Mouse (Mus musculus): ENCODE measurements around the gene Rsf1. TPM values are rescaled to one million over a fixed set of nuclear protein-coding genes. Genes with fewer than 3 reads are reported as not detected.

Rsf1 gene
- total RNA-seq, 4 experiments from 2014 or later = 43.2 to 49.0 (median 45.6) TPM

GRCm38 (mm10) chr7:97723646-97724538, 144.2 kb downstream of the Rsf1 start:
- no peak for DNase-seq (ENCODE audit: low spot score in 2 of 2)

GRCm38 (mm10) chr7:97725401-97725800, 145.7 kb downstream of the Rsf1 start:
- no peak for DNase-seq (ENCODE audit: low spot score in 2 of 2)

GRCm38 (mm10) chr7:97726080-97726479, 146.4 kb downstream of the Rsf1 start:
- no peak for DNase-seq (ENCODE audit: low spot score in 2 of 2)

GRCm38 (mm10) chr7:97726778-97727177, 147.1 kb downstream of the Rsf1 start:
- DNase-seq (ENCODE audit: low spot score in 2 of 2) = no peak

GRCm38 (mm10) chr7:97728666-97729614, 149.3 kb downstream of the Rsf1 start:
- DNase-seq (ENCODE audit: low spot score in 2 of 2) = no peak

GRCm38 (mm10) chr7:97730427-97730826, 150.7 kb downstream of the Rsf1 start:
- DNase-seq (ENCODE audit: low spot score in 2 of 2) = no peak

- DNase-seq (ENCODE audit: low spot score in 2 of 2) = no peak
Observed at GRCm38 (mm10) chr7:97733606-97734005, 153.9 kb downstream of the Rsf1 start.

GRCm38 (mm10) chr7:97735021-97735420, 155.3 kb downstream of the Rsf1 start:
- no peak for DNase-seq (ENCODE audit: low spot score in 2 of 2)

- DNase-seq (ENCODE audit: low spot score in 2 of 2) = no peak
Observed at GRCm38 (mm10) chr7:97735886-97736420, 156.3 kb downstream of the Rsf1 start.

- no peak for DNase-seq (ENCODE audit: low spot score in 2 of 2)
Observed at GRCm38 (mm10) chr7:97737256-97737637, 157.6 kb downstream of the Rsf1 start.

- peak; percentile 49 to 70 for DNase-seq (ENCODE audit: low spot score in 2 of 2)
Observed at GRCm38 (mm10) chr7:97737638-97738456, 158.2 kb downstream of the Rsf1 start, which contains the start of gene Aqp11. TSS of gene Aqp11 (minus strand) at chr7:97738289.

GRCm38 (mm10) chr7:97740948-97741347, 161.3 kb downstream of the Rsf1 start:
- no peak for DNase-seq (ENCODE audit: low spot score in 2 of 2)

GRCm38 (mm10) chr7:97741756-97742291, 162.1 kb downstream of the Rsf1 start:
- DNase-seq (ENCODE audit: low spot score in 2 of 2) = no peak

Other genes with a start within 250 kb of the Rsf1 start
- 10 to 100 TPM; 17.7 to 24.2 (median 20.8) TPM for gene Usp35, start 247.9 kb upstream of the Rsf1 start, total RNA-seq (2022)
- 10 to 100 TPM; 11.1 to 16.0 (median 13.0) TPM for gene Kctd21, start 247.6 kb upstream of the Rsf1 start, total RNA-seq (2022)
- 10 to 100 TPM in 3 of 4 experiments, 1 to 10 TPM in 1; 9.0 to 12.7 (median 11.2) TPM for gene Alg8, start 208.3 kb upstream of the Rsf1 start, total RNA-seq (2022)
- gene Ndufc2, start 179.9 kb upstream of the Rsf1 start, total RNA-seq (2022) = 100 to 1,000 TPM; 195 to 233 (median 212) TPM
- 10 to 100 TPM; 28.4 to 62.4 (median 39.8) TPM for gene Thrsp, start 162.2 kb upstream of the Rsf1 start, total RNA-seq (2022)
- 1 to 10 TPM; 4.1 to 6.4 (median 5.6) TPM for gene Kctd14, start 128.6 kb upstream of the Rsf1 start, total RNA-seq (2022)
- 10 to 100 TPM; 32.3 to 42.5 (median 35.7) TPM for gene Ints4, start 98.9 kb upstream of the Rsf1 start, total RNA-seq (2022)
- gene Aamdc, start 392 bp upstream of the Rsf1 start, total RNA-seq (2022) = 10 to 100 TPM; 35.3 to 47.9 (median 44.9) TPM
- gene Clns1a, start 116.7 kb downstream of the Rsf1 start, total RNA-seq (2022) = 10 to 100 TPM; 80.7 to 94.0 (median 88.3) TPM
- 10 to 100 TPM; 31.3 to 38.5 (median 34.4) TPM for gene Aqp11, start 158.4 kb downstream of the Rsf1 start, total RNA-seq (2022)
- 100 to 1,000 TPM; 216 to 243 (median 233) TPM for gene Pak1, start 208.7 kb downstream of the Rsf1 start, total RNA-seq (2022)